Mouse (Mus musculus) liver, adult (tissue): ENCODE measurements around the gene Cd177.
"Not testable (repeated sequence)": the region's sequence is repeated elsewhere in the genome, so short reads cannot be mapped to it uniquely, and the experiment has no call there.

Experiments
- GATA4 ChIP-seq: IDR thresholded peaks from 2 replicates; pipeline ENCODE4 v1.6.1; 2014; ENCODE audit warnings: mild to moderate bottlenecking, low read length; ENCODE audit not compliant: insufficient replicate concordance

Cd177 gene

DNA sequence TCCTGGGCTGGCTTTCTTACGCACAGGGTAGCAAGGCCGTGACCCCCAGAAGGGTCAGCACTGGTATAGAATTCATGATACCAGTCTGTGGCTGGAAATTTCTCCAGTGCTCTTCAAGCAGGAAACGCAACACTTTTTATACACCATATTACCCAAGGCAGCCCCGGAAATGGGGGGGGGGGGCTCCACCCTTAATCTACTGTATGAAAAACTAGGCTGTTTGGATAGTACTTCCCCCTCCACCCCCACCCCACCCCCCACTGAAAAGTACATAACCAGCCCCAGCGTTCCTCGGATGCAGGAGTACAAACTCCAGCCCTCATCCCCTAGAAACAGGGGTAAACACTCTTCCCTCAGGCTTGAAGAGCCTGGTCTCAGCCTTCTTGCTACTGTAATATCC, at the start of gene Cd177:
Gene Cd177, minus strand, starts transcription at position 101 of the 400 bp plus-strand sequence.
- no peak for TF ChIP-seq GATA4

DNA sequence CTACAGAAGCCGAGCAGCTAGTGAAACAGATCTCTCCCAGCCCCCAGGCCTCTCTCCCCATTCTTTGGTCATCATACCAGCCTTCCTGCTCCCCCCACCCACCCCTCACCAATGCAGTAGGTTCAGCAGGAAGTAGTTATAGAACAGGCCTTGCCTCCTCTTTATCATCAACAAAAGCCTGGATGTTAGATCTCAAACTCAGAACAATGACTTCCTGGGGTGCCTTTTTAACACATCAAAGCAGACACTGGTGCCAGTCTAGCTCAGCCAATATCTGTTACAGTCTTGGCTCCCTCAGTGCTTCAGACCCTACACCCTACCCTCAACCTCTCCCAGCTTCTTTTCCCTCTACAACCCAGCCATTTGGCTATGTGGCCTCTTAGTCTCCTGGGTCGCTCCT, 48.9 kb upstream of the Cd177 start:
- TF ChIP-seq GATA4, result no peak

DNA sequence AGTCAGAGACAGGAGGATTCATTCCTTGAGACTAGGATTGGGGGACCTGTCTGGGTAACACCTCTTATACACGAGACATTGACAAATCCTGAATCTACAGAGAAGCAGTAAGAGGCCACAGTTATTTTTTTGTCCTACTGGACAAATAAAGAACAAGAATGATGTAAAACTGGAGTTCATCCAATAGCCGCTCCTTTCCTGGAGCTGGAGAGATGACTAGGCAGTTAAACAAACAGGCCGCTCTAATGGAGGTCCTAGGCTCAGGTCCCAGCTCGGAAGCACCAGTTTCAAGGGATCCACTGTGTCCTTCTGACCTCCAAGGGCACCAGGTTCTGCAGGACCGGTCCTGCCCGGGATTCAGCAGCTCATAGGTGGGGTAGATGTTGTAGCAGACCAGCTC, 44.7 kb upstream of the Cd177 start:
- TF ChIP-seq GATA4, result no peak

DNA sequence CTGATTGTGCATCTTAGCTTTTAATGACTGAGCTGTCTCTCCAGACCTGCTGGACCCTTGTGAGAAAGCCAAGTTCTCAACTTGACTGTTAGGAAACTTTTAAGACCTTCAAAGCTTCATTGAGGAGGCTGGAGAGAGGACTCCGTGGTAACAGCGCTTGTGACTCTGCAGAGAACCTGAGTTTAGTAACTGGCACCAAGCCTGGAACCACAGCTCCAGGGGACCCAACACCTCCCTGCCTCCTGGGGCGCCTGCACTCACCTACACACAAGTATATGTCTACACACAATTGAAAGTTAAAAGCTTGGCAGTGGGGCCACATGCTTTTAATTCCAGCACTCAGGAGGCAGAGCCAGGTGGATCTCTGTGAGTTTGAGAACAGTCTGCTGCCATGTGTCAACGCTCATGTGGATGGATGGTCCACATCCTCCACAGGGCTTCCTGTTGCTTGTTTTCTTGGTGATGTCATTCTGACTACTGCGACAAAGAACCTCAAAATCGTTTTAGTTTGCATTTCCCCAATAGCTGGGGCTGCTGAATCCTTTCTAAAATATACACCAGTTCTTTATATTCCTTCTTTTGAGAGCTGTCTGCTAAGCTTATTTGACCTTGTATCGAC, 42.1 kb upstream of the Cd177 start:
- TF ChIP-seq GATA4, result no peak

DNA sequence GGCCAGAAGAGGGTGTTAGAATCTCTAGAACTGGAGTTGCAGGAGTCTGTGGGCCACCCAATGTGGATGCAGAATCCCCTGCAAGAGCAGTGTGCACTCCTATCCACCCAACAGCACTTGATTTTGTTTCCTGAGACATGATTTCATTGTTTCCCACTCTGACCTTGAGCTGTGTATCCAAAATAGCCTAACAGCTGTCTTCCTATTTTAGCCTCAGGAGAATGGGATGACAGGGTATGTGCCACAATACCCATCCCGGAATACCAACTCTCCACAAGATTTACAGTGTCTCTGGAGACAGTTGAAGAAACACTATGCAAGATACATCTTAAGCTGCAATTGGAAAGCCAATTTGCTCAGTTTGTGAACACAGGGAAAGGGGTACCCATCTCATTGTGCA, 37.8 kb upstream of the Cd177 start:
- TF ChIP-seq GATA4, result no peak

DNA sequence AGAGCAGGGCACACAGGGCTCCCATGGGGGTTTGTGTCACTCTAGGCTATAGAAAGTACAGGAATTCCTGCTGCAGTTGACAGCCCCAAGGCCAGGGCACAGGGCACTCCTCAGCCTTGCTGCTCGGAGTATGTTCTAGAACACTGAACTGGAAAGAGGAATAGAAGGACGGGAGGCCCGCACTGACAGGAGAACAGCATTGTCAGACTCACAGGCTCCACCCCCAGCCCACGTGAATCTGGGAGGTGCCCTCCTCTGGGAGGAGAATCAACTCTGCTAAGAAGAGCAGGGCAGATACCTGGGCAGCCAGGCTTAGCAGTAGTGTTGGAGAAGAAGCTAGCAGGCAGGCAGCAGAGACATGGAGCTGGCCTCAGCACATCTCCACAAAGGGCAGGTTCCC, 16.8 kb upstream of the Cd177 start, which contains the start of gene Ceacam10:
Gene Ceacam10, plus strand, starts transcription at position 289 of the 400 bp plus-strand sequence.
- not testable (repeated sequence) for TF ChIP-seq GATA4

DNA sequence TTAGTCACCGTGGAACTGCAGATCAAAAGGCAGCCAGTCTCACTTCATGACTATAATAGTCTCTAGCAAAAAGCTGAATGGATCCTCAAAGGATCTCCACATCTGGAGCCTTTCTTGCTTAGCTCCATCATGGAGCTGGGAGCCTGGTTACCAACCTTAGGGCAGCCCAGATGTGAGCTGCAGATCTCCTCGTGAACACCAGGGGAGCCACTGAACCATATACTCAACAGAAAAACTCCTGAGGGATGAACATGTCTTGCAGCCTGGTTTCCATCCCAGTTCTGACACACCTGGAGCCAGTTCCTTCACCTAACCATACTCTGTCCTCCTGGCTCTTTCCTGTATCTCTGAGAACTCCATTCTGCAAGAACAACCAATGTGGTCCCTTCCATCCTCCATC, 16.0 kb upstream of the Cd177 start:
- TF ChIP-seq GATA4, result no peak

DNA sequence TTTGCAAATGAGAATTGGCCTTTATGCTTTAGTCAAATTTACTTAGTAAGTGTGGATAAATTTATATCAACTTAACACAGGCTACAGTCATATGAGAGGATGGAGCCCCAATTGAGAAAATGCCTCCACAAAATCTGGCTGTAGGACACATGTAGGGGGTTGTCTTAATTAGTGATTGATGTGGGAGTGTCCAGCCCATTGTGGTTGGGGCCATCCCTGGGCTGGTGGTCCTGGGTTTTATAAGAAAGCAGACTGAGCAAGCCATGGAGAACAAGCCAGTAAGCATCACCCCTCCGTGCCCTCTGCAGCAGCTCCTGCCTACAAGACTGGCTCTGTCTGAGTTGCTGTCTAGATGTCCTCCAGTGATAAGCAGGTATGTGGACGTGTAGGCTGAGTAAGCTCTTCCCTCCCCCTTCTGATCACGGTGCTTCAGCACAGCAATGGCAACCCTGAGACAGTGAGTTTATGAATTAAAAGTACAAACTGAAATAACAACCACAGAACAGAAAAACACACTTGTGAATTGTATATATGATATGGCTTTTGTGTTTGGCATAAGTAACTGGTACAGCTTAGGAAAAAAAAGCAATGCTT, 13.9 kb upstream of the Cd177 start:
- TF ChIP-seq GATA4, result no peak

DNA sequence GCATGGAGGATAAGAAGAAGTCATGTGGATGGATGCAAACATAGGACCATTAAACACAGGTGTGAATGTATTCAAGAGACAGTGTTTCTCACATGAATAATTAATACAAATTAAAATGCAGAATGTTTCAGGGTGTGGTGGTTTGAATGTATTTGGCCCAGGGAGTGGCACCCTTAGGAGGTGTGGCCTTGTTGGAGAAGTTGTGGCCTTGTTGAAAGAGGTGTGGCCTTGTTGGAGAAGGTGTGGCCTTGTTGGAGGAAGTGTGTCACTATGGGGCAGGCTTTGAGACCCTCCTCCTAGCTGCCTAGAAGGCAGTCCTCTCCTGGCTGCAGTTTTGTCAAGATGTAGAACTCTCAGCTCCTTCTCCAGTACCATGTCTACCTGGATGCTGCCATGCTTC, 11.2 kb upstream of the Cd177 start:
- no peak for TF ChIP-seq GATA4

DNA sequence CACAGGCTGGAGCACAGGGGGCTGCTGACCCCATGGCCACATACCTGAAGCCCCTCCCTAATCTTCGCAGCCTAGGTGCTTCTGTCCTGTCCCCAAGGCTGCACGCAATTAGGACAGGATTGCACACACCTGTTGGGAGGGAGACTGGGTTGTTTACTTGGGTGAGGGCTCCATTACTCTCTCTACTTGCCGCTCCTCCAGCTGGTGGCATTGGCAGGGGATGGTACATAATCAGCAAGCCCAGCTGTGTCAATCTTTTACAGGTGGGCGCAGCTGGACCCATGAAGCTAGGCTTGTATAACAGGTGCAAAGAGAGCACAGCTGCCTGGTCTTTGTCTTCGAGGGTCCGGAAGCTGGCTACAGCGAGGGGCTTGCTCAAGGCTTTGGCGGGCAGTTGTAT, 2.5 kb upstream of the Cd177 start:
- no peak for TF ChIP-seq GATA4

DNA sequence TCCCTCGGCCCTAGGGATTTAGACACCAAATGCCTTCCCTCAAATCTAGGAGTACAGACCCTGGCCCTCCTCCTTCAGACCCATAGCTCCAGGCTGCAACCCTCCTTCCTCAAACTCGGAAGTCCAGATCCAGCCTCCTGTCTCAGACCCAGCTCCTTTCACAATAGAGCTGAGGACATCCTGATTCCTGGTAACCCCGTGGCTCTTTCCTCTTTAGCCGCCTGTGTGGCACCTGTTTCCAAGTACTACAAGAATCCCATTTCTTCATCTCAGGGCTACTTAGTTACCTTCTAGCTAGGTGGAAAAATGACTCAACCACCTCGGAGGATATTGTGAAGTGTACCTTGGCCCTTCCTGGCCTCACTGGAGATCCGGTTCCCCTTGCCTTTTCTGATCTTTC, 1.1 kb upstream of the Cd177 start:
- TF ChIP-seq GATA4, result no peak

DNA sequence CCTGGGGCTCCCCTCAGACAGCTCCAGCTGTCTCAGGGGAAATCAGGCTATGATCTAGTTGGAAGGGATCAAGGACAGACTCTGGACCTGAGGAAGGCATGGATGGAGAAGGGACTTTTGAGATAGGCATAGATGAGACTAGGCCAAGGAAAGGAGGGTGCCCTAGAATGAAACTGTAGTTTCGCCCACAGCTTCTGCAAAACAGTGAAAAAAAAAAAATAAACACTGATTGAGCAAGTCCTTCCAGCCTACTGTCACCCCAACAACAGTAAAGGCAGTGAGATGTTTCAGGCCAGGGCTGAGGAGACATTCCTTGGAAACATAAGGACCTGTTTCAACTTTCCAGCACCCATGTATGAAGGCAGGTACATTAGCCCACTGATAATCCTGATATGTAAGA, 1.6 kb downstream of the Cd177 start:
- no peak for TF ChIP-seq GATA4

DNA sequence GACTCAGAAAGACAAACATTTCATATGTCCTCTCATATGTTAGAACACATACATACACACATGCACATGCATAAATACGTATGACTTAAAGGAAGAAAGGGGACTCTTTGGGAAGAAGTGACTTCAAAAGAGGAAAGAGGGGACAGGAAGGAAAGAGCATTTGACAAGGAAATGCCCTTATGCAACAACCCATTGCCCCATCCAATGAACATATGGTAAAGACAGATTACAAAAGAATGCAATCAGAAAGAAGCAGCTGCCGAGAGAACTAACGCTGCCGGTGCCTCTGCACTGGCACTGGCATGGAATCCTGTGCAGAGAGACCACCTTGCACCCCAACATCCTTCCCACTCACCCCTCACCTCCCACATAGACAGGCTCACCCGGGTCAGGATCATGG, 6.6 kb downstream of the Cd177 start:
- TF ChIP-seq GATA4, result no peak

DNA sequence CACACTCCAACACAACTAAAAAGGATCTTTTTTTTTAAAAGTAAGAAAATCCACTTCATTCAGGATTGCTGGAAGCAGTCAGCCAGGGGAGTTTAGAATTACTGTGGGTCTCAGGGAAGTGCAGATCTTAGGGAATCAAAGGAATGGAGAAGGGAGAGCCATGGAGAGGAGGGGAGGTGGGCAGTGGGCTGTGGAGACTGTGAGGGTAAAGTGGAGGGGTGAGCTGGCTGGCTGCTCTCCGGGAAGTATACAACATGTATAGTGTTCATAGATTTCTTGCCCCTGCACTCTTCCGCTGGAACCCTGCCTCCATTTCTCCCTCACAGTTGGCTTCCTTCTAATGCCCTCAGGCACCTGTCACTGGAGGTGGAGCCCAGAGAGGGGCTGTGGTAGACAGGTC, 8.5 kb downstream of the Cd177 start:
- no peak for TF ChIP-seq GATA4

DNA sequence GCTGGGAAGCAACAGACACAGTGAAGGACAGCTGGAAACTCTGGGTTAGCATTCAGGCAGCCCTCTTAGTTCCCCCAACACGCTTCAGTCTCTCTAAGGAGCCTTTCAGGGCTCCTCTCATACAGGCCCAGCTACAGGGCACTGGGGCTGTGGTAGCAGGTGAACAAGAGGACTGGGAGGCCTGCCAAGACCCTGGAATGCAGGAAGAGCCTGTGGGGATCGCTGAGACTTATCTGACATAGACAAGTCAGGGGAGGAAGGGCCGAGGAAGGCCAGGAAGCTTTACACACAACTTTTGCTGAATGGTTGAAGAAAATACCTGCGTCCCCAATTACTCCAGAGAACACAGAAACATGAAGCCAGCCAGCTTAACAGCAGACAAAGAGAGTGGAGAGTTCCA, 9.4 kb downstream of the Cd177 start:
- TF ChIP-seq GATA4, result no peak

DNA sequence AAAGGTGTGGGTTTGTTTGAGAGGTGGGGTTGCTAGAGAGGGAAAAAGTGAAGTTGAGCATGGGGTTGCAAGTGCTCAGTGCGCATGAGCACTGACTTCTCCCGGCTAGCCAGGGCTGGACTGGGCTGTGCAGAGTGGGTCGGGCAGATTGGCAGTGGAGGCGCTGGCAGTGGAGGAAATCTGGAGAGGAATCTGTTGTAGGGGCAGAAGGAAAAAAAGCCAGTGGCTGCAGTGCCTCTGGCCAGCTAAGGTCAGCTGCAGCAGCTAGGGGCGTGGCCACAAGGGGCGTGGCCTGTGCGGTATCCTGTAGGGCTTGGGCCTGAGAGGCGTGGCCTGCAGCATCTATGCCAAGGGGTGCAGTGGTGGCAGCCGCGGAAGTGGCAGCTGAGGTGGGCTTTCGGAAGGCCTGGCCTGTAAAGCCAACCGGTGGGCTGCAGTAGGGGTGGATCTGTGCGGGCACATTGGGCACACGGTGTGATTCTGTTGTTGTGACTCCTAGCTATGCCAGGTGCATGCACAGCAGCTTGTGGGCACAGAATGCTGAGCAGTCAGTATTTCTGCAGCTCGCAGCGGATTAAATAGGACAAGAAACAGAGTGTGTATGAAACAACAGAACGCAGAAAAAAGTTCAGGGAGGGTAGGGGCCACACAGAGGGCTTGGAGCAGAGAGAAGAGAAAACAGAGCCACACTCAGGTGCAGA, 24.0 kb downstream of the Cd177 start:
- no peak for TF ChIP-seq GATA4
